Mouse (Mus musculus): ENCODE data around the gene Hdac9.
"Not testable (repeated sequence)": the region's sequence is repeated elsewhere in the genome, so short reads cannot be mapped to it uniquely, and the experiment has no call there.

Gene Hdac9

DNA sequence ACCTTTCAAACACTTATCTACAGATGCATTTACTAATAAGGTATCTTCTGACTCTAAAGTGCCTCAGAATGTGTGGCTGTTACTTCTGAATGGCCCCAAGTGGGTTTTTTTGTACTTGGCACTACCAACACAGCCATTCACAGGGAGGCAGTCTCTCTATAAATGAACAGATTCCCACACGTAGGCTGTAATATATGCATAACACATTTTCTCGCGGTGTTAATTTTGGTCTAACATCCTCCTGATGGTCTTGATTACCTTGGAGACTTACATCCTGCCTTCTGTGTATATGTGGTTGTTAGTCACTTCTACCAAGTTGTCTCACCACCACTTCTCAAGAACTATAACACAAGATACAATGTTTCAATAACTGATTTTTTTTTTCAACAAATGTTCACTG is 419.2 kb downstream of the Hdac9 start:
- no peak for DNase-seq (ENCODE audit: extremely low spot score)

GRCm38 (mm10) chr12:34495940-34496339 is 421.0 kb downstream of the Hdac9 start:
- no peak for DNase-seq (ENCODE audit: extremely low spot score)

- DNase-seq (ENCODE audit: extremely low spot score): no peak
Measured at GRCm38 (mm10) chr12:34489629-34490028, 427.3 kb downstream of the Hdac9 start.

GRCm38 (mm10) chr12:34487666-34488065 is 429.2 kb downstream of the Hdac9 start:
- DNase-seq (ENCODE audit: extremely low spot score): no peak

- DNase-seq (ENCODE audit: extremely low spot score): no peak
Measured at GRCm38 (mm10) chr12:34487021-34487420, 429.9 kb downstream of the Hdac9 start.

DNA sequence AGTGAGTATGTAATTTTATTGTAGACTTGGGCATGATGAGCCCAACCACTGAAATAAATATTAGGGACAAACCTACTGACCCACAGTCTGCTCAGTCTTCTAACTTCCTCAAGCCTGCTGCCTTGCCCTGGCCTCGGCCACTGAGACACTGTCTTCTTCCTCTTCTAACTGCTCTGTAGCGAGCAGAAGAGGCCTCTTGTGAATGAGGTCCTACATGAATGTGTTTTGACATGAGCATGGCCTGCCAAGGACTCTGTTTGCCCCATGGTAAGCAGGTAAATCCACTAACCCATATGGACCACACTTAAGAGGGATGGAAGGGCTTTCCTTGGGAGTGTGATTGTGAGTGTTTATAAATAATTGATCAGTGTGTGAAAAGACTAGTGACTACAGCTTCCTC is 430.9 kb downstream of the Hdac9 start:
- DNase-seq (ENCODE audit: extremely low spot score): no peak

DNA sequence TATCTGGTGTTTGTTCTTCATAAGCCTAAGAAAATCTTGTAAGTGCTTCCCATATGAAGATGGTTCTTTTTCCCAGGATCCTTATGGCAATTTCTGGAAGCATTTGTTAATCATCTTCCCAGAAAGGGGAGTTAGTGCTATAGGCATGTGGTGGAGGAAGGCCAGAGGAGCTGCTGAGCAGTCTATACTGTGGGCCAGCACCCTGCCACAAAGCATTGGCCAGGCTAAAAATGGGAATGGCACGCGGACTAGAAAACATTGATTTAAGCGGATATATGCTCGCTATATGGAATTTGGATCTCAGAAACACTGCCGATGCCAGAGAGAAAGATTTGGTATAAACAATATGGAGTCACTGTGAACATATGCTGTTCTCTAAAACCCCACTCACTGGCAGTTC is 435.2 kb downstream of the Hdac9 start:
- no peak for DNase-seq (ENCODE audit: extremely low spot score)

- no peak for DNase-seq (ENCODE audit: extremely low spot score)
Measured at GRCm38 (mm10) chr12:34472949-34473651, 443.8 kb downstream of the Hdac9 start.

- DNase-seq (ENCODE audit: extremely low spot score): no peak
Measured at GRCm38 (mm10) chr12:34472542-34472941, 444.4 kb downstream of the Hdac9 start.

DNA sequence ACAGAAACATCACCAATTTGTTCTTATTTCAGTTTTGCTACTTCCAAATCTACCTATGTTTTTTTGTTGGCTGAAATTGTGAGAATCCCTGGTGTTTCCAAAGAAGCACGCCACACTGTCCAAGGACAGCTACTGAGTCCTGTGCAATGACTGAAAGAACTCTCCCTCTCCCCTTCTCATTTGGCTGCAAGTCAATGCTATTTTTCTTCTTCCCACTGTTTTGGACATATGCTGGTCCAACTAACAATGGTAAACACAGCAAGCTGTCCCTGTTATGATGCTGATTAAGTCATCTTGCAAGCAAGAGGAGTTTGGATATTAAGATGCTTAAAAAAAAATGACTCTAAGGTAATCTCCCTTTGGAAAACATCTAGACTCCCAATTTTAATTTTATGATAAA is 455.2 kb downstream of the Hdac9 start:
- no peak for DNase-seq (ENCODE audit: extremely low spot score)

GRCm38 (mm10) chr12:34452643-34453042 is 464.3 kb downstream of the Hdac9 start:
- DNase-seq (ENCODE audit: extremely low spot score): no peak

DNA sequence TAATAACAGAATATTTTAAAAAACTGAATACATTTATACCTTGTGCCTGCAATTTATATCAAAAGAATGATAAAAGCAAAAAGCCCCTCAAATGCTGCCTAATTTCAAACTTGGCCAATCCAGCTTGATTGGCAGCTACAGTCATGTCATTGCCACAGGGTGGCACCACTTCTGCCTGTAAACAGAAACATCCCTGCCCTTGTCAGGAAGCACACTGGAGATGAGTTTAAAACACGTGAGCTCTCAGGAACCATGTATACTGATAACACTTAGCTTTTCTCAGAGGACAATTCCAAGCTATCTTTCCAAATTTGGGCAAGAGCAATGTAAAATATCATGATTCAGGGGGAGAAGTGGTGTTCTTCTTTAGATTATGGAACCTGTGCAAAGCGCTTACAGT is 465.7 kb downstream of the Hdac9 start:
- DNase-seq (ENCODE audit: extremely low spot score): no peak

- DNase-seq (ENCODE audit: extremely low spot score): not testable (repeated sequence)
Measured at GRCm38 (mm10) chr12:34444724-34445123, 472.2 kb downstream of the Hdac9 start.

DNA sequence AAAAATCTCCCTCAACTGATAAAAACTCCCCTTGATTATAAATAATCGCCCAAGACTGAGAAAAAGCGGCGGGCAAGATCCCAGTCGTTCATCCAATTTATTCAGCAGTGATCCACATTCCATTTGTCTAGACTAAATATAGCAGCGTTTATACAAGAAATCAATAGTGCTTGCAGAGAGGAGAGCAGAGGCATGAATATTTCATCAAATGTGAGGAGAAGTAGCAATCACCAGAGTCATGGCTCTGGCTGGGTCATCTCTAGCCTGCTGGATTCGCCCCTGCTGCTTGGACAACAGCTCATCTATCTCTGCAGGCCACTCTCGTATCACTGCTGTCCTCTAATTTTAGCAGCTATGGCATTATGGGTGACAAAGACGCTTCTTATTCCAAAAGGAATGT is 476.0 kb downstream of the Hdac9 start:
- no peak for DNase-seq (ENCODE audit: extremely low spot score)

- DNase-seq (ENCODE audit: extremely low spot score): no peak
Measured at GRCm38 (mm10) chr12:34432919-34433318, 484.0 kb downstream of the Hdac9 start.

GRCm38 (mm10) chr12:34432461-34432860 is 484.4 kb downstream of the Hdac9 start:
- DNase-seq (ENCODE audit: extremely low spot score): peak; percentile 54

DNA sequence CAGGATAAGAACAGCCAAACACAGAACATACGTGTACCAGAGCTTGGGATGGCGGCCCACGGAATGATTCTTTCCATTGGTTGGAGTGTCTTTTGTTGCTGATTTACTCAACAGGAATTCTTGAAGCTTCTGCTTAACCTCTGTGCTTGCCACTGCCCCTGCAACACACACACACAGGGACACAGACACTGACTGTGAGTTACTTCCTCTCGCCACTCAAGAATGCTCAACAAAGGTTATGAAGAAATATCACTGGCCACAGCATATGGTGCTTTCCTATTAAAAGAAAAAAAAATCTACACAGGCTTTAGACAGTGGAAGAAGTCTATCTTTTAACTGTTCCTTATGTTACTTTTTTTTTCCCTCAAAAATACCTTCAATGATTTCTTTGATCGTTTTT is 485.1 kb downstream of the Hdac9 start:
- DNase-seq (ENCODE audit: extremely low spot score): no peak

DNA sequence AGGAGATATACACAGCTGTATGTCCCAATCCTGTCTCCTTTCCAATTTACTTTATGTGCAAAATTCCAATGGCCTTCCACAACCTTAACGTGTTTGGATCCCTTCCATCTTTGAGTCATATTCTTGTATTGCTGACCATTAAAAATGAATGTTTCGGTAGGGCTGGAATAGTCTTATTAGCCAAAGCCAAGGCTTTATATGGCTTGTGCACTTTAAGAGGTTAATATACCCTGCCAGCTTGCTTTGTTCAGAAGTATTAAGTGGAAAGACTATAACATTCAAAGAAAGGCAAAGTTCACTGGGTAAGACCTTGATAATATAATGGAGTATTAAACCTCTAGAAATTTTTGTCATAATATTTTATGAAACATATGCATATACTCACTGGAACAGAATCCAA is 491.4 kb downstream of the Hdac9 start:
- no peak for DNase-seq (ENCODE audit: extremely low spot score)

GRCm38 (mm10) chr12:34408139-34408538 is 508.8 kb downstream of the Hdac9 start:
- DNase-seq (ENCODE audit: extremely low spot score): no peak

DNA sequence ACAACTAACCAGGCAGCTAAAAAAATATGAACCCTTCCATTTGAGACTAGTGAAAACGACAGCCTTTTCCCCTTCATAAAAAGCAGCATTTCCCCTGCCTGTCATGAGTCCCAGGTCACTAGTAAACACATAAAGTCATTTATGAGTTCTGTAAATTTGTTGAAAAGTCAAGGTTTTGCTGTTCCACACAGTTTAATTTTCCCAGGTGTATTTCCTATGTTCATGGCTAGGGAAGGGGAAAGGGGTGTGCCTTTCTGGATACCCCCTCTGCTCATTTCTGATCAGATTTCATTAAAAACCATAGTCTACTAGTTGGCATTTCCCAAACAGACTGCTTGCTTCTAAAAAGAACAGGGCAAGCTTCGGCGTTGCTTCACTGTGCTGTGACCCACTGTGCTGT is 509.8 kb downstream of the Hdac9 start:
- no peak for DNase-seq (ENCODE audit: extremely low spot score)

DNA sequence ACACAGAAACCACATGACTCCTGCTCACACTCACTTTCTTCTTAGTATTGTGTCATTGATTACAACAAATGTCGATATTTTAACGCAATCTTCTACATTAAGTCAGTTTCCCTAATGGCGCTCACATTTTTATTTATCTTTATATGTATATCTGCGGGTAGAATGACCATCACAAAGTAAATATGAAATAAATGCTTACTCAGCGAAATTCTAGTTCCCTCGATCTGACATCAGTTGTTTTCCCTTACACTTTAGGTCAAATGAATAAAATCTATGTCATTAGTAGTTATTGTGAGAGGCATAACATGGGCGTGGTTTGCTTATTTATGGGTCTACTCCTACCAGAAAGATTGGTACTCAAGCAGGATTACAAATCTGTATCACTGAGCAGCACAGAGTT is 514.8 kb downstream of the Hdac9 start:
- no peak for DNase-seq (ENCODE audit: extremely low spot score)

- DNase-seq (ENCODE audit: extremely low spot score): no peak
Measured at GRCm38 (mm10) chr12:34398611-34399010, 518.3 kb downstream of the Hdac9 start.

- DNase-seq (ENCODE audit: extremely low spot score): peak; percentile 4
Measured at GRCm38 (mm10) chr12:34394342-34394741, 522.6 kb downstream of the Hdac9 start.

DNA sequence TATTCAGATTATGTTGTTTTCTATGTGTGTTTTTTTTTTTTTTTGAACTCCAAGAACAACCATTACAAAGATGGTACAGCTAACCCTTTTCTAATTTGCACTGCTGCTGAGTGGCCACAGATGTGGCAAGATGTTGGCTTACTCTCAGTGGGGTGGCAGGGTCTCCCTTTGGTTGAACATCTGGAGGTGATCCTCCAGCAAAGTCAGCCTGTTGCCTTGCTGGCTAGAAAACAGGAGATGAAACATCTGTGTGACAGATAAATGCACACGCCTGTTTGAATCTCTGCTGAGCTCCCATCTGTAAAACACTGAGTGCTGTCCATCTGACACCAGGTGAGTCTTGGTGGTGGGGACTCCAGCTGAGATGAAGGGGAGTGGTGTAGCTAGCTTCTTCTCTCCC is 537.2 kb downstream of the Hdac9 start:
- DNase-seq (ENCODE audit: extremely low spot score): no peak
